Mouse (Mus musculus) embryonic facial prominence, embryonic 11.5 days (tissue): ENCODE results near the gene Gsdme. TPM values are rescaled to one million over a fixed set of nuclear protein-coding genes. Genes with fewer than 3 reads are reported as not detected.
A peak's percentile ranks its signal among the peaks of the same experiment; 100 is the strongest.

Experiments used
- ATAC-seq: fragments of 200-750 bp; cut with Nextera tagmentation; replicated peaks from 2 replicates; pipeline ENCODE4 v1.8.0; 2017; ENCODE audit warnings: low read depth; ENCODE audit not compliant: insufficient number of reproducible peaks, low FRiP score, low TSS enrichment
- DNase-seq: peaks from one replicate; pipeline ENCODE4 v3.0.0-alpha.2; 2015; ENCODE audit warnings: low spot score
- H3K27ac ChIP-seq: fragments of 300-500 bp; sonication (generic); replicated peaks from 2 replicates; pipeline ENCODE4 v1.5.1; 2014; ENCODE audit warnings: mild to moderate bottlenecking, low read depth, low read length, control low read depth
- H3K27me3 ChIP-seq: fragments of 300-500 bp; sonication (generic); 2 replicates; pipeline ENCODE4 v1.6.1; 2014; ENCODE audit warnings: mild to moderate bottlenecking, low read length, moderate library complexity, mixed read lengths; ENCODE audit not compliant: control insufficient read depth, insufficient read depth
- H3K36me3 ChIP-seq: fragments of 300-500 bp; sonication (generic); replicated peaks from 2 replicates; pipeline ENCODE4 v1.6.1; 2014; ENCODE audit warnings: low read depth, mild to moderate bottlenecking, low read length, moderate library complexity, mixed read lengths; ENCODE audit not compliant: control insufficient read depth, insufficient read depth
- H3K4me1 ChIP-seq: fragments of 300-500 bp; sonication (generic); 2 replicates; pipeline ENCODE4 v1.6.1; 2014; ENCODE audit warnings: low read length, mixed read lengths; ENCODE audit not compliant: control insufficient read depth, insufficient read depth
- H3K4me2 ChIP-seq: fragments of 300-500 bp; sonication (generic); 2 replicates; pipeline ENCODE4 v1.6.1; 2014; ENCODE audit warnings: low read depth, mild to moderate bottlenecking, control low read depth, low read length, moderate library complexity
- H3K4me3 ChIP-seq: fragments of 300-500 bp; sonication (generic); 2 replicates; pipeline ENCODE4 v1.5.1; 2014; ENCODE audit warnings: low read depth, low read length, control low read depth
- H3K9ac ChIP-seq: fragments of 300-500 bp; sonication (generic); replicated peaks from 2 replicates; pipeline ENCODE4 v1.6.1; 2014; ENCODE audit warnings: mild to moderate bottlenecking, control low read depth, low read length
- H3K9me3 ChIP-seq: fragments of 300-500 bp; sonication (generic); replicated peaks from 2 replicates; pipeline ENCODE4 v1.6.1; 2016; ENCODE audit warnings: mild to moderate bottlenecking, low read length, inconsistent platforms, mixed read lengths; ENCODE audit not compliant: control insufficient read depth
- WGBS: fragments of 180-500 bp; shearing (Covaris S2); extraction: QIAGEN DNeasy Blood & Tissue Kit; methylation state at CpG from one replicate; pipeline ENCODE4 v1.1.7; 2014; 5-methylcytosine and 5-hydroxymethylcytosine counted together
- polyA plus RNA-seq: library from polyadenylated mRNA; unstranded; fragments of >200 nt; fragmentation: Nextera tagmentation; extraction: Ambion mirVana; gene quantifications from 2 replicates; pipeline ENCODE4 v1.2.1, GENCODE M21; 2014

Gsdme gene
- polyA plus RNA-seq, 1 experiment from 2014 or later = 42.1 TPM

- no peak for DNase-seq
- 73% methylated on average over 4 of the region's 4 CpGs for WGBS
- Histone ChIP-seq H3K4me1 (no peaks in the 10 kb centered on the region), H3K4me2 (no peak overlapping the region), H3K9me3 (no peaks in the 10 kb centered on the region), H3K27me3 (no peaks in the 10 kb centered on the region), H3K36me3 (no peaks in the 10 kb centered on the region), H3K27ac (no peak overlapping the region), H3K9ac (no peak overlapping the region), H3K4me3 (no peak overlapping the region)
- ATAC-seq = no peak
Measured at GRCm38 (mm10) chr6:50187955-50188354, 75.7 kb downstream of the Gsdme start.

- H3K4me2 ChIP-seq = no peak overlapping the region
- no peak overlapping the region for H3K9ac ChIP-seq
- H3K4me1 ChIP-seq = no peaks in the 10 kb centered on the region
- no peak overlapping the region for H3K27ac ChIP-seq
- no peak overlapping the region for H3K4me3 ChIP-seq
- no peaks in the 10 kb centered on the region for H3K27me3 ChIP-seq
- no peaks in the 10 kb centered on the region for H3K9me3 ChIP-seq
- 84% methylated on average over 4 of the region's 4 CpGs for WGBS
- H3K36me3 ChIP-seq = no peaks in the 10 kb centered on the region
- ATAC-seq (no peak), DNase-seq (peak; percentile 9)
Measured at GRCm38 (mm10) chr6:50180189-50180588, 83.5 kb downstream of the Gsdme start.

GRCm38 (mm10) chr6:50175736-50176135 lies 87.9 kb downstream of the Gsdme start:
- no peaks in the 10 kb centered on the region for H3K27me3 ChIP-seq
- WGBS = 89% methylated on average over 1 of the region's 1 CpGs
- H3K36me3 ChIP-seq = no peaks in the 10 kb centered on the region; the same call in 1 of the 2 replicates
- no peak overlapping the region for H3K27ac ChIP-seq
- no peak overlapping the region for H3K4me2 ChIP-seq
- no peak for ATAC-seq
- H3K4me3 ChIP-seq = no peak overlapping the region
- H3K4me1 ChIP-seq = no peaks in the 10 kb centered on the region
- no peaks in the 10 kb centered on the region for H3K9me3 ChIP-seq
- DNase-seq = no peak
- no peak overlapping the region for H3K9ac ChIP-seq

GRCm38 (mm10) chr6:50169771-50170170 lies 93.9 kb downstream of the Gsdme start:
- no peak overlapping the region for H3K27ac ChIP-seq
- H3K4me3 ChIP-seq = no peak overlapping the region
- H3K9ac ChIP-seq = no peak overlapping the region
- no peak overlapping the region for H3K4me2 ChIP-seq
- H3K9me3 ChIP-seq = no peaks in the 10 kb centered on the region
- no peaks in the 10 kb centered on the region for H3K4me1 ChIP-seq
- H3K27me3 ChIP-seq = no peaks in the 10 kb centered on the region
- H3K36me3 ChIP-seq = no peaks in the 10 kb centered on the region; the same call in 1 of the 2 replicates
- no peak for DNase-seq
- ATAC-seq = no peak

- 91% methylated on average over 4 of the region's 4 CpGs for WGBS
- H3K27me3 ChIP-seq = no peaks in the 10 kb centered on the region
- H3K27ac ChIP-seq = no peak overlapping the region
- no peak overlapping the region for H3K4me3 ChIP-seq
- no peaks in the 10 kb centered on the region; the same call in 1 of the 2 replicates for H3K36me3 ChIP-seq
- H3K9ac ChIP-seq = no peak overlapping the region
- ATAC-seq (no peak), DNase-seq (no peak)
- no peaks in the 10 kb centered on the region for H3K4me1 ChIP-seq
- no peak overlapping the region for H3K4me2 ChIP-seq
- H3K9me3 ChIP-seq = no peaks in the 10 kb centered on the region
Measured at GRCm38 (mm10) chr6:50168821-50169220, 94.8 kb downstream of the Gsdme start.

GRCm38 (mm10) chr6:50163013-50163412 lies 100.6 kb downstream of the Gsdme start:
- no peaks in the 10 kb centered on the region for H3K36me3 ChIP-seq

GRCm38 (mm10) chr6:50159842-50160241 lies 103.8 kb downstream of the Gsdme start:
- Histone ChIP-seq H3K36me3 (no peaks in the 10 kb centered on the region), H3K4me3 (no peak overlapping the region), H3K9ac (no peak overlapping the region), H3K27me3 (no peaks in the 10 kb centered on the region), H3K27ac (no peak overlapping the region), H3K9me3 (no peaks in the 10 kb centered on the region), H3K4me1 (no peaks in the 10 kb centered on the region), H3K4me2 (no peak overlapping the region)
- 83% methylated on average over 6 of the region's 6 CpGs for WGBS
- DNase-seq = no peak
- no peak for ATAC-seq

More at GRCm38 (mm10) chr6:50163013-50163412, 100.6 kb downstream of the Gsdme start:
- no peaks in the 10 kb centered on the region for H3K4me1 ChIP-seq
- WGBS = 86% methylated on average over 3 of the region's 3 CpGs
- DNase-seq (no peak), ATAC-seq (no peak)
- no peak overlapping the region for H3K4me2 ChIP-seq
- no peaks in the 10 kb centered on the region for H3K27me3 ChIP-seq
- no peak overlapping the region for H3K27ac ChIP-seq
- no peaks in the 10 kb centered on the region for H3K9me3 ChIP-seq
- H3K4me3 ChIP-seq = no peak overlapping the region
- H3K9ac ChIP-seq = no peak overlapping the region

- no peak overlapping the region for H3K27ac ChIP-seq
- no peaks in the 10 kb centered on the region for H3K9me3 ChIP-seq
- no peak overlapping the region for H3K4me3 ChIP-seq
- WGBS = 92% methylated on average over 4 of the region's 4 CpGs
- H3K36me3 ChIP-seq = no peaks in the 10 kb centered on the region
- H3K4me2 ChIP-seq = no peak overlapping the region
- ATAC-seq (no peak), DNase-seq (no peak)
- H3K27me3 ChIP-seq = no peaks in the 10 kb centered on the region
- H3K4me1 ChIP-seq = no peaks in the 10 kb centered on the region
- no peak overlapping the region for H3K9ac ChIP-seq
Measured at GRCm38 (mm10) chr6:50149378-50149777, 114.3 kb downstream of the Gsdme start.
